Mouse (Mus musculus) hindbrain, embryonic 14.5 days (tissue): ENCODE data around the gene Chrna4. TPM values are rescaled to one million over a fixed set of nuclear protein-coding genes. Genes with fewer than 3 reads are reported as not detected.

Experiments
- ATAC-seq: fragments of 200-750 bp; cut with Nextera tagmentation; 2 replicates; pipeline ENCODE4 v1.8.0; 2017; ENCODE audit warnings: moderate number of reproducible peaks, mild to moderate bottlenecking, moderate TSS enrichment, moderate library complexity; ENCODE audit not compliant: low FRiP score
- DNase-seq: peaks from one replicate; pipeline ENCODE4 v3.0.0-alpha.2; 2015; ENCODE audit warnings: low spot score
- H3K27ac ChIP-seq: fragments of 300-500 bp; sonication (generic); 2 replicates; pipeline ENCODE4 v1.5.1; 2014; ENCODE audit warnings: mild to moderate bottlenecking, moderate library complexity
- H3K27me3 ChIP-seq: fragments of 300-500 bp; sonication (generic); 2 replicates; pipeline ENCODE4 v1.6.1; 2014; ENCODE audit warnings: mild to moderate bottlenecking, low read length, mixed read lengths; ENCODE audit not compliant: control insufficient read depth, insufficient read depth
- H3K36me3 ChIP-seq: fragments of 300-500 bp; sonication (generic); replicated peaks from 2 replicates; pipeline ENCODE4 v1.6.1; 2014; ENCODE audit not compliant: control insufficient read depth, insufficient read depth
- H3K4me1 ChIP-seq: fragments of 300-500 bp; sonication (generic); replicated peaks from 2 replicates; pipeline ENCODE4 v1.6.1; 2014; ENCODE audit warnings: antibody characterized with exemption, low read length, mixed read lengths; ENCODE audit not compliant: control insufficient read depth, insufficient read depth
- H3K4me2 ChIP-seq: fragments of 300-500 bp; sonication (generic); replicated peaks from 2 replicates; pipeline ENCODE4 v1.6.1; 2014; ENCODE audit warnings: mild to moderate bottlenecking, moderate library complexity
- H3K4me3 ChIP-seq: fragments of 300-500 bp; sonication (generic); replicated peaks from 2 replicates; pipeline ENCODE4 v1.5.1; 2014; ENCODE audit warnings: mild to moderate bottlenecking, low read length
- H3K9ac ChIP-seq: fragments of 300-500 bp; sonication (generic); 2 replicates; pipeline ENCODE4 v1.6.1; 2014
- H3K9me3 ChIP-seq: fragments of 300-500 bp; sonication (generic); 2 replicates; pipeline ENCODE4 v1.6.1; 2016; ENCODE audit warnings: low read length; ENCODE audit not compliant: control insufficient read depth
- WGBS: fragments of 180-500 bp; shearing (Covaris S2); extraction: QIAGEN DNeasy Blood & Tissue Kit; methylation state at CpG from one replicate; pipeline ENCODE4 v1.1.7; 2014; 5-methylcytosine and 5-hydroxymethylcytosine counted together
- polyA plus RNA-seq: library from polyadenylated mRNA; unstranded; fragments of >200 nt; fragmentation: Nextera tagmentation; extraction: Ambion mirVana; gene quantifications from 2 replicates; pipeline ENCODE4 v1.2.1, GENCODE M21; 2014

Gene Chrna4
- 50.6 and 59.1 TPM in 2 replicates for polyA plus RNA-seq

DNA sequence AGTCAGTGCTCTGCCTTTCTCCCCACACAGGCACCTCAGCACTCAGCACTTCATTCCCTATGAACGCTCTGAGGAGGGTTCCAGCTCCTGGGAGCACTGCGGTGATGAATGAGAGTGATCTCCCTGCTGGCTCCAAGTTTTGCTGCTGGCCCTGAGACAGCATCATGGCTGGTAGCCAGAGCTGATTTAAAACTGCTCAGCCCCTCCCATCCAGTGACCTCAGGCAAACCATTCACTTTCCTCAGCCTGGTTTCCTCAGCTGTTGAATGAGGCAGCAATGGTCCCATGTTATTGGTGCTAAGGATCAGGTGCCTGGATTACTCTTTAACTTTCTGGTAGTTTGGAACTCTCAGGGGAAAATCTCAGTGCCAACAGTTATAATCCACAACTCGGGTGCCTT, at the start of gene Chrna4:
Gene Chrna4, minus strand, starts transcription at position 110 of the 400 bp plus-strand sequence.
- Histone ChIP-seq H3K4me3 (no peak within 1 kb of the TSS), H3K9ac (no peak within 1 kb of the TSS), H3K27ac (peak within 1 kb of the TSS; percentile 33), H3K9me3 (no peaks in the 10 kb centered on the region), H3K4me1 (peaks cover 35% of the 10 kb centered on the region), H3K27me3 (no peaks in the 10 kb centered on the region), H3K4me2 (no peak within 1 kb of the TSS), H3K36me3 (no peaks in the 10 kb centered on the region)
- ATAC-seq (no peak), DNase-seq (peak; percentile 66)
- 32% methylated on average over 3 of the region's 3 CpGs for WGBS

DNA sequence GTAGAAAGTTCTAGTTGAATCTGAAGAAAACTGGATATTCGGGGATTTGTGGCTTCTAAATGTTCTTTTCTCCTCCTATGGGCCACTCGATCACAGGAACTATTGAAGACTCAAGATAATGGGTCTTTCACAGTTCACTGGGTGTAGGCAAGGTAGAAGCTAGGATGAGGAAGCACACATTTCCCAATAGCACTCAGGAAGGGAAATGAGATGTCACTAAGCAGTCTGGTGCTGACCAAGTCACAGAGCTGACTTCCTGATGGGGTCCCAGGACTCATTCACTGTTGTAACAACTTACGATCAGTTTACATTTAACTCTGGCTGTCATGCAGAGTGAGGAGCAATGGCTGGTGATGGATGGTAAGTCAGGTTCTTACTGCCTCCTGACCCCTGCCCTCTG, 46.8 kb upstream of the Chrna4 start:
- DNase-seq (no peak), ATAC-seq (no peak)
- Histone ChIP-seq H3K4me1 (no peaks in the 10 kb centered on the region), H3K27me3 (no peaks in the 10 kb centered on the region), H3K36me3 (peaks cover 32% of the 10 kb centered on the region), H3K4me2 (no peak overlapping the region), H3K27ac (no peak overlapping the region), H3K9me3 (no peaks in the 10 kb centered on the region), H3K9ac (no peak overlapping the region), H3K4me3 (no peak overlapping the region)
- WGBS, result 85% methylated on average over 3 of the region's 3 CpGs

DNA sequence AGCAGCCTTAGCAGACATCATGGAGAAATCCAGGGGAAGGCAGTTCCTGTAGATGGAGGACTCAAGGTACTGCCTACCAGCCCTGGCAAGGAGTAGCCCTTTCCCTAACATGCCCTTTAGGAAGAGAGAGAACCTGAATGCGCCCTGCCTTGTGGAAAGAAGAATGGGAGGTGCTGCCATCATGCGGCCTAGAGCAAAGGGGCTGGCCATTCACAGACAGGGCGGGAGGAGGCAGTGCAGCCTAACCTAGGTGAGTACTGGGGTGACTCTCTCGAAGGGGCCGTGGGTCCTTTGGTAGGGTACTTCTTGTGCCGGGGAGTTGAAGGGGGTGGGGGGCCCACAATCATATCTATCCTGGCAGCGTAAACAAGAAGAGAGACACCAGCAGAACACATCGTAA, 41.7 kb upstream of the Chrna4 start:
- H3K9ac ChIP-seq, result no peak overlapping the region
- DNase-seq (no peak), ATAC-seq (no peak)
- no peaks in the 10 kb centered on the region for H3K27me3 ChIP-seq
- WGBS, result 61% methylated on average over 8 of the region's 8 CpGs
- H3K4me2 ChIP-seq, result no peak overlapping the region
- no peaks in the 10 kb centered on the region for H3K9me3 ChIP-seq
- H3K4me3 ChIP-seq, result no peak overlapping the region
- H3K4me1 ChIP-seq, result no peaks in the 10 kb centered on the region
- H3K27ac ChIP-seq, result no peak overlapping the region
- peaks cover 72% of the 10 kb centered on the region for H3K36me3 ChIP-seq

DNA sequence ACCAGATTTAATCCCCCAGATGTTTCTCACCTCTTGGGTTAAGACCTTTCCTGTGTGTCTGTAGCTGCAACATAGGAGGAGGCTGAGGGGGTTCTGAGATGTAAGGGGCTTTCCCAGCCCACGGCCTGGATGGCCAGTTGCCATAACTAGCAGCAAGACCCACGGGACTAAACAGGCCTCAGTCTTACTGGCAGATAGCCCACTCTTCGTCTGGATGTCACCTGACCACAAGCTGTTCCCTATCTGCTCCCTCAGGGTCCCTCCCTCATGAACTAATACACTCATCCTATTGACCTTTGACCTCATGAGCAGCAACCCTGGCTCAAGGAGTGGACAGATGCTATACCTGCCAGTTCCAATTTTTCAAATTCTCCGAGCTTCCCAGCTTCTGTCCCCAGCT, 40.6 kb upstream of the Chrna4 start:
- Histone ChIP-seq H3K27ac (no peak overlapping the region), H3K9me3 (no peaks in the 10 kb centered on the region), H3K4me3 (no peak overlapping the region), H3K9ac (no peak overlapping the region), H3K4me2 (no peak overlapping the region), H3K4me1 (no peaks in the 10 kb centered on the region), H3K36me3 (peaks cover 74% of the 10 kb centered on the region), H3K27me3 (no peaks in the 10 kb centered on the region)
- WGBS, result 57% methylated on average over 4 of the region's 4 CpGs
- DNase-seq (no peak), ATAC-seq (no peak)

DNA sequence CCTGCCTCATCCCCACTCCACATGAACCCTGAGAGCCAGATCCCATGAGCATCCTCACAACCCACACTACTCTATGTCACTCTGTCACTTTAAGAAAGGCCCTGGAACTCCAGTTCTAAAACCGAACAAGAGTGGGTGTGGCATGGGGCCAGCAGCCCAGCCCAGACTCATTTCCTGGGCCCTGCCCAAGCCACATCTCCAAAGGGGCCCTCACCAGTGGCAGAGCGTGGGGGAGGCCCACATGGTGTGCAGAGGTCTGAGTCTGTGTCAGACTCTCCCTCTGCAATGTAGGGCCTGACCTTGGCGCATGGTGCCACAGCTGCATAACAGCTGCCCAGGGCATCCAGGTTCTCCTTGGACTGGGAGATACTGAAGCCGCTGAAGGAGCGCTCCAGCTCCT, 37.5 kb upstream of the Chrna4 start:
- Histone ChIP-seq H3K4me1 (no peaks in the 10 kb centered on the region), H3K36me3 (peaks cover 55% of the 10 kb centered on the region), H3K4me3 (no peak overlapping the region), H3K4me2 (no peak overlapping the region), H3K9ac (no peak overlapping the region), H3K27me3 (no peaks in the 10 kb centered on the region), H3K9me3 (no peaks in the 10 kb centered on the region), H3K27ac (no peak overlapping the region)
- DNase-seq (no peak), ATAC-seq (no peak)
- 65% methylated on average over 5 of the region's 5 CpGs for WGBS

DNA sequence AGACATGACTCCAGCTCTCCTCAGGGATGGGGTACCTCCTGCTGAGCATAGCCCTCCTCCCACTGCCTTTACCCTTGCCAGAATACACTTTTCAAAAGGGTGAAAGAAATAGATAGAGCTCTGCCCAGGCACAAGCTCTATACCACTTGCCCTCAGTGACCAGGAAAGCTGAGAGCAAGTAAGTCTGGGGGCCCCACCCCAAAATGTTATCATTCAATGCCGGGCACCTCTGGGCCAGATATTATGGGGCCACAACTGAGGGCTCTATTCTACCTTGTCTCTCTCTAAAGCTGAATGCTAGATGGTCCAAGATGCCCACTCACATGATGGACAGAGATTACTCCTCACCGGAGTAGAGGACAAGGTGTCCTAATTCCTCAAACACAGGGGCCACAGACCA, 36.2 kb upstream of the Chrna4 start:
- H3K9ac ChIP-seq, result no peak overlapping the region
- no peak overlapping the region for H3K27ac ChIP-seq
- H3K4me1 ChIP-seq, result no peaks in the 10 kb centered on the region
- 98% methylated on average over 2 of the region's 2 CpGs for WGBS
- peaks cover 44% of the 10 kb centered on the region for H3K36me3 ChIP-seq
- no peaks in the 10 kb centered on the region for H3K27me3 ChIP-seq
- no peak overlapping the region for H3K4me3 ChIP-seq
- DNase-seq (no peak), ATAC-seq (no peak)
- H3K9me3 ChIP-seq, result no peaks in the 10 kb centered on the region
- no peak overlapping the region for H3K4me2 ChIP-seq

DNA sequence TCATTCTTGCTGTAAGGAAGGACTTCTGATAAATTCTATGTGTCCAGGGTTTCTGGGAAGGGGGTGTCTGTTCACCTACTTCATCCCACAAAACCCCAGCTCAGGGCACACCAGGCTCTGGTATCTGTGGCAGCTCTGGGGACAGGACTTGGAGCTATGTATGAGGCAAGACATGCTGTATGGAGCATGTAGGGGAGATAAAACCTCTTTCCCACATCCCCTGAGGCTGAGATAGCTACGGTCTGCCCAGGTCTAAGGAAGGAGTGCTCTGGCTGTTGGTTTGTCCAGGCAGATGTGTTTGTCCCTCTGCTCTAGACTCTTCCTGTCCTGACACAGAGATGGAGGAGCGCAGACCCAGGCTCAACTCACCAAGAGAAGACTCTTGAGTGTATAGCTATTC, 35.6 kb upstream of the Chrna4 start:
- peaks cover 42% of the 10 kb centered on the region for H3K36me3 ChIP-seq
- ATAC-seq (no peak), DNase-seq (no peak)
- no peaks in the 10 kb centered on the region for H3K4me1 ChIP-seq
- no peak overlapping the region for H3K4me3 ChIP-seq
- H3K27me3 ChIP-seq, result no peaks in the 10 kb centered on the region
- no peak overlapping the region for H3K9ac ChIP-seq
- H3K4me2 ChIP-seq, result no peak overlapping the region
- H3K27ac ChIP-seq, result no peak overlapping the region
- H3K9me3 ChIP-seq, result no peaks in the 10 kb centered on the region
- WGBS, result 92% methylated on average over 2 of the region's 2 CpGs

DNA sequence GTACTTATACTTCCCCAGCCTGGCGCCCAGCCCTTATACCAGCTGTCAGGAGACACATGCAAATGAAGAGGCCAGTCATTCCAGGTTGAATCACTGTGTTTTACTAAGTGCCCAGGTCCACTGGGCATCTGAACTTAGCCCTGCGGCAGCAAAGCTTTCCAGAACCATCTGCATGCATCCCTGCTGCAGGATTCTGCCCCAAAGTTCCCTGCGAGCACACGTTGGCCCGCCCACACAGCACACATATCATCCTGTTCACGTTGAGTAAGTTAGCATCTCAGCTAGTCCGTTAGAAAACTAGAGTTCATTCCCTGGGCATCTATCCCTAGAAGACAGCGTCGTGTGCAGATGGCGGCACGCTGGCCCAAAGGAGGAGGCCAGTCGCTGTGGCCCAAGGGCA, 32.2 kb upstream of the Chrna4 start:
- ATAC-seq, result no peak

DNA sequence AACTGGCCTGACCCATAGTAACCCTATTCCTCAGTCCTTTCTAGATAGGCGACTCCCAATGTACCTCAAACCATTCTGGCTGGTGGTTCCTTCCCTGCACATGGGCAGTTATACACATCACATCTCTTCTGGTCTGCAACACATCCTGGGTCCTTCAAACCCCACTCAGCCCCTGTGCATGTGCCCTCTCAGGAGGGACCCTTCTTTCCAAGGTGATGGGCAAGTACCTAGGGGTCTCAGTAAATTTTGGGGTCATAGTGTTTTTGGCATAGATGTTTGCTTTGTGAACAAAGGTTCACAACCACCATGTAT, 29.0 kb upstream of the Chrna4 start:
- Histone ChIP-seq H3K36me3 (no peaks in the 10 kb centered on the region), H3K4me2 (no peak overlapping the region), H3K9ac (no peak overlapping the region), H3K4me3 (no peak overlapping the region), H3K9me3 (no peaks in the 10 kb centered on the region), H3K27me3 (no peaks in the 10 kb centered on the region), H3K27ac (no peak overlapping the region), H3K4me1 (no peaks in the 10 kb centered on the region)
- 4% methylated on average over 1 of the region's 1 CpGs for WGBS
- DNase-seq, result no peak
- no peak for ATAC-seq

More for the DNA sequence above, 32.2 kb upstream of the Chrna4 start:
- H3K4me3 ChIP-seq, result no peak overlapping the region
- no peak overlapping the region for H3K27ac ChIP-seq
- H3K4me2 ChIP-seq, result no peak overlapping the region
- H3K9ac ChIP-seq, result no peak overlapping the region
- WGBS, result 80% methylated on average over 12 of the region's 12 CpGs
- no peaks in the 10 kb centered on the region for H3K9me3 ChIP-seq
- H3K4me1 ChIP-seq, result no peaks in the 10 kb centered on the region
- H3K36me3 ChIP-seq, result peaks cover 15% of the 10 kb centered on the region
- DNase-seq, result no peak
- no peaks in the 10 kb centered on the region for H3K27me3 ChIP-seq

DNA sequence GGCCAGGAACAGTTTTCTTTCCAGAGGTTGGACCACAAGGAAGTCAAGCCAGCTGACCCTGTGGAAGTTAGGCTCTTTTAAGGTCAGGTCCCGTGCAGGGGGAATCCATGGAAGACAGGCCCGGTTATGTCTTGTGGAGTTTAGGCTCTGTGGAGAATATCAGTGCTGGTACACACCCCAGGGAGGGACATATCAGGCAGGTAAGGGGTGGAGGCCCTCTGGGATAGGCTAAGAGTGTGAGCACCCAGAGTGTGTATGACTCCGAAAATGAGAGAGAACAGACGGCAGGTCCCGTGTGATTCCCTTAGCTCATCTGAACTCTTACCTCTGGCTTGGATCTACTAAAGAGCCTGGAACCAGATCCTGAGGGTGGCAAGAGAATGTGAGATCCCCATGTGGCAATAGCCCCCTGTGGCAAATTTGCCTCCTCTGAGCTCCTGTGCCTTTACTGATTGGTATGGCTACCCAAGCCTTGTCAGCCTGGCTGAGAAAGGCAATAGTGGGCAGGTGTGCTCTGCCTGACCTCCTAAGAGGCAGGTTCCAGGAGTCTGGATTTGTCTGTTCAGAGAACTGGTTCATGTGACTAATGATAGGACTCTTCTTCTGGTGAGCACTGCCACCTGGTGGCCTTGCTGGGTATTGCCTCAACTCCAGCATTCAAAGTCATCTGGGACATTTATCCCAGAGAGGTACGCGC, 28.5 kb upstream of the Chrna4 start:
- H3K9ac ChIP-seq, result no peak overlapping the region

More for the DNA sequence above, 28.5 kb upstream of the Chrna4 start:
- no peaks in the 10 kb centered on the region for H3K4me1 ChIP-seq
- H3K4me3 ChIP-seq, result no peak overlapping the region
- no peak overlapping the region for H3K4me2 ChIP-seq
- no peaks in the 10 kb centered on the region for H3K36me3 ChIP-seq
- no peak overlapping the region for H3K27ac ChIP-seq
- WGBS, result 57% methylated on average over 7 of the region's 7 CpGs
- H3K9me3 ChIP-seq, result no peaks in the 10 kb centered on the region
- DNase-seq (peak; percentile 95), ATAC-seq (peak; percentile 29; the same call in 1 of the 2 replicates)
- no peaks in the 10 kb centered on the region for H3K27me3 ChIP-seq
